Mouse (Mus musculus): ENCODE results near the gene Taf12.

- no peak for TF ChIP-seq POLR2A (IDR thresholded peaks at IDR 0.05; ENCODE audit: insufficient read depth, low read depth, low read length)
- TF ChIP-seq EP300 (IDR thresholded peaks at IDR 0.05; ENCODE audit: insufficient read depth, low read depth, low read length) = no peak
- no peak for TF ChIP-seq CTCF (IDR thresholded peaks at IDR 0.05)
These were observed 37.0 kb downstream of the Taf12 start for GRCm38 (mm10) chr4:132311209-132311608.
